Mouse (Mus musculus): ENCODE measurements around the gene Acr.

The Acr gene

GRCm38 (mm10) chr15:89548837-89549236 lies 19.3 kb upstream of the Acr start:
- DNase-seq: peak; percentile 32

GRCm38 (mm10) chr15:89550506-89550905 lies 17.6 kb upstream of the Acr start:
- DNase-seq: no peak

- no peak for DNase-seq
Measured at GRCm38 (mm10) chr15:89551733-89552132, 16.4 kb upstream of the Acr start.

GRCm38 (mm10) chr15:89555591-89555990 lies 12.5 kb upstream of the Acr start:
- DNase-seq: no peak

- DNase-seq: no peak
Measured at GRCm38 (mm10) chr15:89556401-89557178, 11.5 kb upstream of the Acr start.

- no peak for DNase-seq
Measured at GRCm38 (mm10) chr15:89557179-89557995, 10.7 kb upstream of the Acr start.

- DNase-seq: no peak
Measured at GRCm38 (mm10) chr15:89557996-89558390, 10.1 kb upstream of the Acr start.

GRCm38 (mm10) chr15:89559202-89559731 lies 8.9 kb upstream of the Acr start:
- DNase-seq: no peak

GRCm38 (mm10) chr15:89572147-89572546 lies 4.0 kb downstream of the Acr start:
- DNase-seq: no peak

- no peak for DNase-seq
Measured at GRCm38 (mm10) chr15:89582494-89582893, 14.4 kb downstream of the Acr start.

GRCm38 (mm10) chr15:89585101-89585500 lies 17.0 kb downstream of the Acr start:
- DNase-seq: peak; percentile 15

- DNase-seq: no peak
Measured at GRCm38 (mm10) chr15:89585631-89586030, 17.5 kb downstream of the Acr start.

GRCm38 (mm10) chr15:89589146-89589545 lies 21.0 kb downstream of the Acr start:
- no peak for DNase-seq

GRCm38 (mm10) chr15:89591317-89591716 lies 23.2 kb downstream of the Acr start:
- no peak for DNase-seq

- DNase-seq: peak; percentile 92
Measured at GRCm38 (mm10) chr15:89591723-89592455, 23.8 kb downstream of the Acr start, which contains the start of gene Rabl2. Rabl2 (minus strand) TSS chr15:89591923.

- DNase-seq: no peak
Measured at GRCm38 (mm10) chr15:89592548-89592947, 24.4 kb downstream of the Acr start.

GRCm38 (mm10) chr15:89605822-89606570 lies 37.9 kb downstream of the Acr start:
- no peak for DNase-seq

GRCm38 (mm10) chr15:89607480-89607879 lies 39.4 kb downstream of the Acr start:
- no peak for DNase-seq

- no peak for DNase-seq
Measured at GRCm38 (mm10) chr15:89607888-89608287, 39.8 kb downstream of the Acr start.

GRCm38 (mm10) chr15:89622312-89622958 lies 54.3 kb downstream of the Acr start:
- peak; percentile 9 for DNase-seq

GRCm38 (mm10) chr15:89622959-89623625 lies 55.0 kb downstream of the Acr start:
- no peak for DNase-seq

All from lung, postnatal 10 days (tissue).